Mouse (Mus musculus) ovary, postnatal 14 days (tissue): ENCODE measurements around the gene Dctn2.

Experiments
- DNase-seq: peaks from one replicate; pipeline ENCODE4 v3.0.0; 2022; ENCODE audit warnings: low spot score

Gene Dctn2

GRCm38 (mm10) chr10:127264336-127264735, 1.8 kb upstream of the Dctn2 start:
- DNase-seq, result no peak

GRCm38 (mm10) chr10:127264971-127265370, 1.2 kb upstream of the Dctn2 start:
- DNase-seq, result no peak

- DNase-seq, result no peak
These were observed 449 bp upstream of the Dctn2 start for GRCm38 (mm10) chr10:127265727-127266111.

- DNase-seq, result no peak
These were observed 1.1 kb downstream of the Dctn2 start for GRCm38 (mm10) chr10:127267318-127267717.

- no peak for DNase-seq
These were observed 2.2 kb downstream of the Dctn2 start for GRCm38 (mm10) chr10:127268401-127268800.

GRCm38 (mm10) chr10:127269036-127269435, 2.9 kb downstream of the Dctn2 start:
- no peak for DNase-seq

- DNase-seq, result no peak
These were observed 3.7 kb downstream of the Dctn2 start for GRCm38 (mm10) chr10:127269884-127270283.

- DNase-seq, result no peak
These were observed 6.2 kb downstream of the Dctn2 start for GRCm38 (mm10) chr10:127272371-127272770.

- DNase-seq, result no peak
These were observed 8.3 kb downstream of the Dctn2 start for GRCm38 (mm10) chr10:127274261-127275022.

- no peak for DNase-seq
These were observed 13.6 kb downstream of the Dctn2 start for GRCm38 (mm10) chr10:127279730-127280129.

GRCm38 (mm10) chr10:127281316-127281715, 15.1 kb downstream of the Dctn2 start:
- DNase-seq, result no peak

GRCm38 (mm10) chr10:127282620-127283215, 16.6 kb downstream of the Dctn2 start:
- DNase-seq, result no peak

- DNase-seq, result no peak
These were observed 18.0 kb downstream of the Dctn2 start for GRCm38 (mm10) chr10:127284105-127284622.

GRCm38 (mm10) chr10:127284724-127285500, 18.7 kb downstream of the Dctn2 start:
- DNase-seq, result no peak

- DNase-seq, result no peak
These were observed 19.5 kb downstream of the Dctn2 start for GRCm38 (mm10) chr10:127285644-127286043.

GRCm38 (mm10) chr10:127286194-127286593, 20.0 kb downstream of the Dctn2 start:
- no peak for DNase-seq

- no peak for DNase-seq
These were observed 20.6 kb downstream of the Dctn2 start for GRCm38 (mm10) chr10:127286730-127287129.

GRCm38 (mm10) chr10:127287271-127287935, 21.2 kb downstream of the Dctn2 start:
- DNase-seq, result no peak

- no peak for DNase-seq
These were observed 21.7 kb downstream of the Dctn2 start for GRCm38 (mm10) chr10:127287936-127288293.

GRCm38 (mm10) chr10:127288328-127288799, 22.2 kb downstream of the Dctn2 start:
- peak; percentile 49 for DNase-seq

- peak; percentile 83 for DNase-seq
These were observed 22.8 kb downstream of the Dctn2 start, which contains the start of gene Mbd6 for GRCm38 (mm10) chr10:127288800-127289572. Gene Mbd6 (minus strand): TSS chr10:127289018.
